Mouse (Mus musculus) thymus, postnatal 4 days (tissue): Measurements from ENCODE around the gene Mnx1.
"Not testable (repeated sequence)": the region's sequence is repeated elsewhere in the genome, so short reads cannot be mapped to it uniquely, and the experiment has no call there.

Experiments
- DNase-seq: peaks from one replicate; pipeline ENCODE4 v3.0.0; 2021

Mnx1 gene

GRCm38 (mm10) chr5:29468351-29469065, 9.8 kb downstream of the Mnx1 start:
- DNase-seq, result no peak

- peak; percentile 58 for DNase-seq
Measured at GRCm38 (mm10) chr5:29467489-29468350, 10.6 kb downstream of the Mnx1 start.

DNA sequence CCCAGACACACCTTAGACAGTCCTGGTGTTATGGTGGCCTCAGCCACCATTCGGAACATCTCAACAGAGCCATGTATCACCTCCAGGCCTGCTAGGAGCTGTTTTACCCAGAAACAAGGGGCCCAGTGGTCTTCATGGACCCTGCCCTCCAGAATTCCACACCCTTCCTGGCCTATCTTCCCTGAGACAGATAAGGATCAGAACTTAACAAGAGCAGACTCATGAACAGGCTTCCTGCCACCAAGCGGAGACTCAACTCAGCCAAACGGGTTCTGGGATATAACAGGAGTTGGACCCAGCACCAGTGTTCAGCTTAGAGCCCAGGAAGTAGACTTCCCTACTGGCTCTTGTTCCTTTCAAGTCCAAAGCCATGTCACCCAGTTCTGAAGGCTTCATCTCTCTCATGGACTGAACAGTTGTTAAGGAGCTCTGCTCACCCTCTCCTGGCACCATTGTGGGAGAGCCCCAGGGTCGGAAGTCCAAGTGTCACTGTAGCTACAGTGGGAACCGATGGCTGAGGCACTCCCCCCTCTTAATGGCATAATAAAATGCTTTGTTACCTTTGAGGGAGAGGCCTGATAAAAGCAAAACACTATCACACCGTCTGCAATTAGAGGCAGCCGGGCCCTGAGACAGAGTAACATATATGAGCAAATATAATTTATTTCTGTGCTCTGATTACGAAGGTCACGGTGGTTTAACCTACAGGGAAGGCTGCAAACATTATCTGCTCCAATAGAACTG, 15.2 kb downstream of the Mnx1 start:
- no peak for DNase-seq

DNA sequence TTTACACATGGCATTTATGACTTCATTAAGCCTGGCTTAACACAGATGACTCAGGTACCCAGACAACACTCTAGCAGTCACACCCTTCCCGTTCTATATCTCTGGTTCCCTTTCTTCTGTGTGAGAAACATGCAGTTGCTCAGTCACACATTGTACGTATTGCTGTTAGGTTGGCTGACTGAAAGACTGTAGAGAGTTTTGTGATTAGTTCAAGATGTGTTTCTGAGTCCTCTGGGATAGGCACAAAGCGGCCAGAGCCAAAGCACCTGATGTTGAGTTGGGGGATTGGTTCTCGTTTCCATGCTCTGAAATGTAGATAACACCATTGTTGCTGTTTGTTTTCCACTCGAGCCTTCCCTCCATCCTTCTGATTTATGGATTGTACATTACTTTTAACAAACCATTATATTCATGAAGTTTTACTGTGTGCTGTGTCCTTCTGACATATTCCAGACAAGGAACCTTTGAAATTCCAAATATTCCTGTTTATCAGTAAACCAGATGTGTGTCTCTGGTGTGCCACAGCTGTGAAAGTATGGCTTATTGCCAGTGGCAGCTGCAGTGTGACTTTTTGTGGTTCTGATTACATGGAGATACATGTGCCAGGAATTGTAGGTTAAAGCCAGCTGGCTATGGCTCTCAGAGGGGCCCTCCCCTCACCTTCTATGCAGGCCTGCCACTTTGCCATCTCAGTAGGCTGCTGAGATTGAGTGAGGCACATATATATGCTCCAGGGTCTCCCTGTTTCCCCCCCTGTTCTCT, 21.2 kb downstream of the Mnx1 start:
- no peak for DNase-seq

GRCm38 (mm10) chr5:29452352-29452751, 25.9 kb downstream of the Mnx1 start:
- no peak for DNase-seq

DNA sequence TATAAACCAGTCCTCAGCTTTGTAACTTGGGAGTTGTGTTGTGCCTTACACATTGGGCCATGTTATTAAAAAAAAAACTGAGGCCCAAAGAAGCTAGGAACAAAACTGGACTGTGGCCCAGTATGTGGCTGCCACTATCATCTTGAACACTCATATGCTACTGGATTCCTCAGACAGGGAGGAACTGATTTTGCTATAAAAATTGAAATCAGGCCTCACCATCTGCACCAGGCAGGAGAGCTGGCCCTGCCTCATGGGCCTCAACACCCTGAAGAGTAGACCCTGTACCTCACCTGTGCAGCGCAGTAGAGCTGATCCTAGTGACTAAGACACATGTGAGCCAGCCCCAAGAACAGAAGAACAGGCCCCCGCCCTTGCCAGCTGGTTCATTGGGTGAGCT, 33.0 kb downstream of the Mnx1 start:
- DNase-seq, result no peak

DNA sequence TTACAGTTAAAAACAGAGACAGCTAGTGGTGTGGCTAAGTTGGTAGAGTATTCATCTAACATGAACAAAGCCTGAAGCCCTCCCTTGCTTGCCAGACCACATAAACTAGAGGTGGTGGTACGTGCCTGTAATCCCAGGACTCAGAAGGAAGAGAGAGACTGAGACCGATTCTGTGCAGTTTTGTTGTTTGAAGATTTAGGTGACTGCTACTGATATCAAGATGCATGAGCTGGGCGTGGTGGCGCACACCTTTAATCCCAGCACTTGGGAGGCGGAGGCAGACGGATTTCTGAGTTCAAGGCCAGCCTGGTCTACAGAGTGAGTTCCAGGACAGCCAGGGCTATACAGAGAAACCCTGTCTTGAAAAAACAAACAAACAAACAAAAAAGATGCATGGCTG, 41.5 kb downstream of the Mnx1 start:
- not testable (repeated sequence) for DNase-seq

GRCm38 (mm10) chr5:29435491-29435890, 42.8 kb downstream of the Mnx1 start:
- no peak for DNase-seq

DNA sequence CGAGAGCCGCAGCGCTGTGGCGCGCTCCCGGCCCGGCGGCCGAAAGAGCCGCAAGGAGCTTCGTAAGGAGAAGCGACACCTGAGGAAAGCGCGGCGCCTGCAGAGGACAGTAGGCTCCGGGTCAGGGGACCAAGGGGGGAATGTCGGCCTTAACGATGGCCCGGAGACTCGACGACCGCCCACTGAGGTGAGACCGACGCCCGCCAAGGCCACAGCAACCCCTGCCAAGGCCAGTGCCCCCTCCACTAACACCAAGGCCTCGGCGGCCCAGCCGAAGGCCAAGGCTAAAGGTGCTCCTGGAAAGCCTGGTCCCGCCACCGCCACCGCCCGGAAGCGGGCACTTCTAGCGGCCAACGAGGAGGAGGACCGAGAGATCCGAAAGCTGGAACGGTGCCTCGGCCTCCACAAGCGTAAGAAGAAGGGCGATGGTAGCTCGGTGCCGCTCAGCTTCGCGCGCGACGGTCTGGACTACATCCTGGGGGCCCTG, 43.4 kb downstream of the Mnx1 start:
- DNase-seq, result peak; percentile 56

GRCm38 (mm10) chr5:29434228-29434871, 43.9 kb downstream of the Mnx1 start, which contains the start of gene Nom1:
Nom1 (plus strand) TSS chr5:29434664.
- peak; percentile 93 for DNase-seq

GRCm38 (mm10) chr5:29423330-29423729, 54.9 kb downstream of the Mnx1 start:
- DNase-seq, result not testable (repeated sequence)
